ENCODE assay signal across 27 mouse cellular contexts in genomic region chr4:98840526-98840925, GRCm38 (mm10). TPM values are rescaled to one million over a fixed set of nuclear protein-coding genes. Genes with fewer than 3 reads are reported as not detected.
DNase-seq lines count a peak whose midpoint lies in the region; ATAC-seq and TF ChIP-seq lines count a peak whose summit lies in the region.
"Had no signal": no experiment of that assay in that cellular context is flagged by ENCODE, and none has a peak within 500 bp of the region (broad histone marks: within the 10 kb centered on the region; RNA-seq: fewer than 3 reads in every experiment).

No protein-coding gene starts in this region.

- no peak overlapping the region for H3K4me2 ChIP-seq in hindbrain, postnatal 0 days (ENCODE audit: low read depth, low read length)
- H3K4me2 ChIP-seq in hindbrain, embryonic 12.5 days (replicated peaks), result no peak overlapping the region
- H3K4me2 ChIP-seq: heart, embryonic 11.5 days; liver, embryonic 11.5 days had no signal

- H3K9me3 ChIP-seq in hindbrain, postnatal 0 days (ENCODE audit: low read length), result no peaks in the 10 kb centered on the region
- no peaks in the 10 kb centered on the region for H3K9me3 ChIP-seq in hindbrain, embryonic 12.5 days (replicated peaks)
- no peaks in the 10 kb centered on the region for H3K9me3 ChIP-seq in limb, embryonic 10.5 days (replicated peaks)

- no peaks in the 10 kb centered on the region for H3K4me1 ChIP-seq in hindbrain, postnatal 0 days (ENCODE audit: insufficient read depth, low read length)
- H3K4me1 ChIP-seq in hindbrain, embryonic 12.5 days, result peaks cover 5% of the 10 kb centered on the region
- H3K4me1 ChIP-seq in limb, embryonic 10.5 days, result peaks cover 16% of the 10 kb centered on the region

- 20% methylated on average over 6 of the region's 6 CpGs for WGBS in hindbrain, postnatal 0 days
- 35% methylated on average over 6 of the region's 6 CpGs for WGBS in hindbrain, embryonic 12.5 days
- WGBS in limb, embryonic 10.5 days, result 83% methylated on average over 6 of the region's 6 CpGs

- no peak overlapping the region for H3K27ac ChIP-seq in hindbrain, postnatal 0 days
- no peak overlapping the region for H3K27ac ChIP-seq in hindbrain, embryonic 12.5 days
- H3K27ac ChIP-seq in limb, embryonic 10.5 days, result peak overlapping the region; percentile 26
- H3K27ac ChIP-seq in layer of hippocampus, adult 2 months, result no peak overlapping the region
- H3K27ac ChIP-seq: left cerebral cortex, adult 2 months had no signal

- peak; percentile 59 for DNase-seq in embryo, embryonic 10.5 days (ENCODE audit: low spot score)
- DNase-seq in embryo, embryonic 11 days, result no peak
- DNase-seq in hindbrain, postnatal 0 days (ENCODE audit: low spot score), result no peak
- DNase-seq in R1 (ENCODE audit: low read depth, low spot score), result peak; percentile 85
- DNase-seq in limb, embryonic 10.5 days (ENCODE audit: low spot score), result no peak
- no peak for DNase-seq in layer of hippocampus, adult 2 months (ENCODE audit: low spot score in 2 of 2)
- DNase-seq in spleen, postnatal 14 days (ENCODE audit: low spot score in 2 of 2), result no peak
- DNase-seq: adrenal gland, adult 8-10 months; cerebellum, adult 9-10 months; heart, postnatal 10 days; kidney, adult 8-10 months; kidney, postnatal 14 days; lung, adult 18-20 months; lung, postnatal 14 days; right cerebral cortex, postnatal 25 days; thymus, postnatal 14 days had no signal

- no peaks in the 10 kb centered on the region for H3K27me3 ChIP-seq in hindbrain, postnatal 0 days (ENCODE audit: insufficient read depth, low read length)
- peaks cover 4% of the 10 kb centered on the region; the same call in 1 of the 2 replicates for H3K27me3 ChIP-seq in hindbrain, embryonic 12.5 days
- H3K27me3 ChIP-seq in limb, embryonic 10.5 days (ENCODE audit: low read depth, poor library complexity, severe bottlenecking), result no peaks in the 10 kb centered on the region

- no peak overlapping the region for H3K4me3 ChIP-seq in hindbrain, postnatal 0 days (ENCODE audit: low read length)
- H3K4me3 ChIP-seq in hindbrain, embryonic 12.5 days, result no peak overlapping the region
- H3K4me3 ChIP-seq in limb, embryonic 10.5 days, result no peak overlapping the region
- no peak overlapping the region for H3K4me3 ChIP-seq in layer of hippocampus, adult 2 months
- H3K4me3 ChIP-seq: left cerebral cortex, adult 2 months had no signal

- TF ChIP-seq CTCF in hindbrain, postnatal 0 days (IDR thresholded peaks at IDR 0.05; ENCODE audit: low read depth), result no peak
- no peak for TF ChIP-seq CTCF in layer of hippocampus, adult 2 months (conservative IDR thresholded peaks at IDR 0.05)

- ATAC-seq in hindbrain, postnatal 0 days, result peak; percentile 36; the same call in 1 of the 2 replicates
- ATAC-seq in hindbrain, embryonic 12.5 days (ENCODE audit: low FRiP score), result no peak

- H3K36me3 ChIP-seq in hindbrain, postnatal 0 days (ENCODE audit: insufficient read depth, low read length), result no peaks in the 10 kb centered on the region
- H3K36me3 ChIP-seq in hindbrain, embryonic 12.5 days, result no peaks in the 10 kb centered on the region
- no peaks in the 10 kb centered on the region for H3K36me3 ChIP-seq in limb, embryonic 10.5 days

- H3K9ac ChIP-seq in hindbrain, postnatal 0 days (replicated peaks; ENCODE audit: low read length), result no peak overlapping the region
- no peak overlapping the region for H3K9ac ChIP-seq in hindbrain, embryonic 12.5 days

RNA-seq across cellular contexts. Expression of gene I0C0044D17Rik, which starts 16.9 kb away (rescaled TPM):
- total RNA-seq in hindbrain, postnatal 0 days (2014; rRNA removed), result not detected in 2 replicates
- polyA plus RNA-seq in hindbrain, postnatal 0 days (2015; fragmentation: Nextera tagmentation; extraction: Ambion mirVana), result not detected in 2 replicates
- polyA plus RNA-seq in hindbrain, embryonic 12.5 days (2016; fragmentation: Nextera tagmentation; extraction: Ambion mirVana), result not detected in 2 replicates
- not detected in 2 replicates for polyA plus RNA-seq in limb, embryonic 10.5 days (2016; fragmentation: Nextera tagmentation; extraction: Ambion mirVana)
- total RNA-seq in layer of hippocampus, adult 2 months (2021), result not detected
- total RNA-seq: adrenal gland, adult 8-10 months; common myeloid progenitor, adult 5-6 weeks; gastrocnemius, adult 18-20 months; gastrocnemius, postnatal 4 days; heart, postnatal 10 days; left cerebral cortex, adult 2 months; megakaryocyte, adult 5-6 weeks had no signal
- polyA plus RNA-seq: heart, embryonic 11.5 days; limb, embryonic 11.5 days; liver, embryonic 11.5 days; spleen, adult 2 months; stomach, embryonic 16.5 days had no signal

RNA-seq across cellular contexts. Expression of gene Kank4, which starts 23.2 kb away (rescaled TPM):
- total RNA-seq in hindbrain, postnatal 0 days (2014; rRNA removed), result 5.6 and 5.9 TPM in 2 replicates
- 0.67 and 0.69 TPM in 2 replicates for polyA plus RNA-seq in hindbrain, postnatal 0 days (2015; fragmentation: Nextera tagmentation; extraction: Ambion mirVana)
- 1.5 and 1.7 TPM in 2 replicates for polyA plus RNA-seq in hindbrain, embryonic 12.5 days (2016; fragmentation: Nextera tagmentation; extraction: Ambion mirVana)
- 1.7 and 2.5 TPM in 2 replicates for polyA plus RNA-seq in limb, embryonic 10.5 days (2016; fragmentation: Nextera tagmentation; extraction: Ambion mirVana)
- 1 to 10 TPM; 2.5 to 3.0 TPM for total RNA-seq in layer of hippocampus, adult 2 months (2021)
- total RNA-seq: common myeloid progenitor, adult 5-6 weeks had no signal

Comparison
In these comparisons a context has a peak if more than half of its experiments do, and no peak if none do; other contexts are left out.
1. DNase-seq: peak in embryo, embryonic 10.5 days (single experiment) and R1 (single experiment); none in embryo, embryonic 11 days (single experiment), hindbrain, postnatal 0 days (single experiment), limb, embryonic 10.5 days (single experiment), layer of hippocampus, adult 2 months (0 of 2) and spleen, postnatal 14 days (0 of 2).